Mouse (Mus musculus): ENCODE data around the gene Pi16.

GRCm38 (mm10) chr17:29355461-29355840 lies 38.0 kb downstream of the Pi16 start:
- TF ChIP-seq CTCF (IDR thresholded peaks at IDR 0.05; ENCODE audit: low read depth) (no peak), EP300 (IDR thresholded peaks at IDR 0.05; ENCODE audit: low read depth) (no peak)
